Mouse (Mus musculus): ENCODE results near the gene Vmn1r180. TPM values are rescaled to one million over a fixed set of nuclear protein-coding genes. Genes with fewer than 3 reads are reported as not detected.
A peak's percentile ranks its signal among the peaks of the same experiment; 100 is the strongest.
"Not testable (repeated sequence)": the region's sequence is repeated elsewhere in the genome, so short reads cannot be mapped to it uniquely, and the experiment has no call there.

Vmn1r180 gene
- not detected for total RNA-seq (2021)

- DNase-seq, result no peak
Measured at GRCm38 (mm10) chr7:23950332-23950731, at the start of gene Vmn1r180. Gene Vmn1r180 (plus strand): TSS chr7:23950632.

DNA sequence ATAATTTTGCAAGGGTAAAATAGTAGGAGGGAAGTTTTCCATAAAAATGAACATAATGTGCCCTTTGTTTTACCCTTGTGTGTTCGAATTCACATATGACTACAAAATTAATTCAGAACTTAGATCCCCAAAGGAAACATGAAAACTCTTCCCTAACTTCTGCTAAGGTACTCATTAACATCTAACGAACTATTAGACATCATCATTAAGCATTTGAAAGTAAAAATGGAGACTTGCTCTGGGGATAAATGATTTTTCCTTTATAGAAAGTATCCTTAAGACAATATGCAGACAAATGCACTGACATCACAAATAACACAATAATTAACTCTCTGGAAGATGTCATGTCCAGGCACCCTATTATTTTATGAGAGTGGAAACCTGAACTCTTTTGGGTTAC, 23.8 kb upstream of the Vmn1r180 start, which contains the start of gene Vmn1r179:
TSS of gene Vmn1r179 (plus strand) at position 301 of the 400 bp plus-strand sequence.
- no peak for DNase-seq

- peak; percentile 24 for DNase-seq
Measured at GRCm38 (mm10) chr7:23968044-23968443, 17.6 kb downstream of the Vmn1r180 start.

DNA sequence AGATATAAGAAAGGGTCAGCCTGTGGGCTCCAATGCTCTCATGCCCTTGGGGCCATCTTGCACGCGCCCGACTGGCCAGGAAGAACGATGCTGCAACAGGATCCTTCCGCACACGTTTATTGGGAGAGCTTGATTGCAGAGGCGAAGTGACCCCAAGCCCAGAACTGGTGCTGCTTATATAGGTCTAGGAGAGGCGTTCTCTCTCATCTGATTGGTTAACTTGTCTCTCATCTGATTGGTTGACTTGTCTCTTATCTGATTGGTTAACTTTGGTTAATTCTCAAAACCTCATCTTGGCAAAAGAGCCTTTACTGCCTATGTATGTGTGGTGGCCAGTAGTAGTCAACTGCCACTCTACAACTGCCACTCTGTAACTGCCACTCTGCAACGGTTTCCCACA, 23.9 kb downstream of the Vmn1r180 start, which contains the start of gene Vmn1r181:
TSS of gene Vmn1r181 (plus strand) at position 301 of the 400 bp plus-strand sequence.
- DNase-seq, result not testable (repeated sequence)

GRCm38 (mm10) chr7:24001391-24001790, 51.0 kb downstream of the Vmn1r180 start, which contains the start of gene V1rd19:
Gene V1rd19 (plus strand): TSS chr7:24001691.
- DNase-seq, result no peak

Other genes with a start within 250 kb of the Vmn1r180 start
- not detected for gene Vmn1r173, start 249.9 kb upstream of the Vmn1r180 start, total RNA-seq (2021)
- gene Vmn1r174, start 198.4 kb upstream of the Vmn1r180 start, total RNA-seq (2021), result not detected
- gene Vmn1r175, start 140.0 kb upstream of the Vmn1r180 start, total RNA-seq (2021), result not detected
- gene Vmn1r176, start 113.3 kb upstream of the Vmn1r180 start, total RNA-seq (2021), result not detected
- gene Vmn1r177, start 84.2 kb upstream of the Vmn1r180 start, total RNA-seq (2021), result not detected
- not detected for gene Vmn1r178, start 58.6 kb upstream of the Vmn1r180 start, total RNA-seq (2021)
- gene Vmn1r179, start 23.7 kb upstream of the Vmn1r180 start, total RNA-seq (2021), result not detected
- gene Vmn1r181, start 24.0 kb downstream of the Vmn1r180 start, total RNA-seq (2021), result not detected
- gene V1rd19, start 51.1 kb downstream of the Vmn1r180 start, total RNA-seq (2021), result not detected
- not detected for gene Vmn1r183, start 102.6 kb downstream of the Vmn1r180 start, total RNA-seq (2021)
- 10 to 100 TPM; 11.1 to 11.3 TPM for gene Zfp180, start 131.3 kb downstream of the Vmn1r180 start, total RNA-seq (2021)
- gene Zfp112, start 161.7 kb downstream of the Vmn1r180 start, total RNA-seq (2021), result 1 to 10 TPM; 2.2 to 3.4 TPM
- 1 to 10 TPM; 4.1 to 5.1 TPM for gene Zfp235, start 183.5 kb downstream of the Vmn1r180 start, total RNA-seq (2021)
- gene Zfp114, start 224.4 kb downstream of the Vmn1r180 start, total RNA-seq (2021), result under 1 TPM; 0.23 to 0.76 TPM